Mouse (Mus musculus): Measurements from ENCODE around the gene Nos1. TPM values are rescaled to one million over a fixed set of nuclear protein-coding genes. Genes with fewer than 3 reads are reported as not detected.

Nos1 gene
- polyA plus RNA-seq, 1 experiment from 2014 or later = not detected

DNA sequence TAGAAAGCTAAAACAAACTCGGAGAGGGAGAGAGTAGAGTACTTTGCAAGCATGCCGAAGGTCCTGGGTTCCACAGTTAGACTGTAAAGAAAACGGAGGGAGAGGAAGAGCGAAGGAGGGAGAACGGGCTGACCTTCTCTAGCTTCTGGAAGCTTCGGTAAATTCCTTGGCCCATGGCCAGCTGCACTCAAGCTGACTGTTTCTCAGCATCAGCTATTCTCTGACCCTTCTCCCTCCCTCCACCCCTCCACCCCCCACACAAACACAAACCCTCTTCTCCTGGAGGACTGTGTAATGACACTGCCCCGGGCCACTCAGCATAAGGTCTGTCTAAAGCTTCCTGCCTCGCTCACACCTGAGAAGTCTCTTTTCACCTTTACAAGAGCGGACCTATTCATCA is 183.9 kb downstream of the Nos1 start:
- Histone ChIP-seq H3K9ac (ENCODE audit: low read depth, low read length) (no peak overlapping the region), H3K4me1 (ENCODE audit: control insufficient read depth, insufficient read depth, low read length) (peaks cover 14% of the 10 kb centered on the region), H3K4me2 (peak overlapping the region; percentile 21; the same call in 1 of the 2 replicates), H3K27me3 (ENCODE audit: control insufficient read depth, insufficient read depth, low read length) (0 out of 2 replicates have a peak, but pooled peaks cover 2% of the 10 kb centered on the region), H3K9me3 (replicated peaks; ENCODE audit: control insufficient read depth, low read length) (no peaks in the 10 kb centered on the region), H3K36me3 (ENCODE audit: control insufficient read depth, insufficient read depth, low read length) (no peaks in the 10 kb centered on the region), H3K4me3 (ENCODE audit: low read depth, low read length) (no peak overlapping the region), H3K27ac (ENCODE audit: low read depth, low read length) (no peak overlapping the region)
- no peak for ATAC-seq (replicated peaks; ENCODE audit: insufficient number of reproducible peaks, low FRiP score, low TSS enrichment)
- WGBS (ENCODE audit: insufficient replicate concordance) = 37% methylated on average over 9 of the region's 9 CpGs

DNA sequence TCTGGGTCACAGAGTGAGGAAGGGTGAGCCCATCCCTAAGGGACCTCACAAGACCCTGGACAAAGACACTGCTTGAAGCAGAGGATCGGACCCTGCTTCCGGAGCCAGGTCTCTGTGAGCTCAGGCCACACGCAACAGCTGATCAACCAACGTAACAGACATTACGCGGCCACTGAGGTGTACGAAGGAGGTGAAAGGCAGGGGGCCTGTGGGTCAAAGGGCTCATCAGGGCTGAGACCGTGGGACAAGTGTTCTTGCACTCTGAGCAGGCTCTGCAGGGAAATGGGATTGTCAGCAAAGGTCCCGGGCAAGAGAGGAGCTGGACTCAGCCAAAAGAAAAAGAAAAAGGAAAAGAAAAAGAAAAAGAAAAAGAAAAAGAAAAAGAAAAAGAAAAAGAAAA is 186.1 kb downstream of the Nos1 start:
- no peaks in the 10 kb centered on the region for H3K9me3 ChIP-seq (replicated peaks; ENCODE audit: control insufficient read depth, low read length)
- no peak overlapping the region for H3K4me3 ChIP-seq (ENCODE audit: low read depth, low read length)
- peaks cover 14% of the 10 kb centered on the region for H3K4me1 ChIP-seq (ENCODE audit: control insufficient read depth, insufficient read depth, low read length)
- no peak overlapping the region for H3K27ac ChIP-seq (ENCODE audit: low read depth, low read length)
- no peak overlapping the region for H3K4me2 ChIP-seq
- 70% methylated on average over 9 of the region's 9 CpGs for WGBS (ENCODE audit: insufficient replicate concordance)
- H3K27me3 ChIP-seq (ENCODE audit: control insufficient read depth, insufficient read depth, low read length) = 0 out of 2 replicates have a peak, but pooled peaks cover 2% of the 10 kb centered on the region
- H3K9ac ChIP-seq (ENCODE audit: low read depth, low read length) = no peak overlapping the region
- no peak for ATAC-seq (replicated peaks; ENCODE audit: insufficient number of reproducible peaks, low FRiP score, low TSS enrichment)
- no peaks in the 10 kb centered on the region for H3K36me3 ChIP-seq (ENCODE audit: control insufficient read depth, insufficient read depth, low read length)

DNA sequence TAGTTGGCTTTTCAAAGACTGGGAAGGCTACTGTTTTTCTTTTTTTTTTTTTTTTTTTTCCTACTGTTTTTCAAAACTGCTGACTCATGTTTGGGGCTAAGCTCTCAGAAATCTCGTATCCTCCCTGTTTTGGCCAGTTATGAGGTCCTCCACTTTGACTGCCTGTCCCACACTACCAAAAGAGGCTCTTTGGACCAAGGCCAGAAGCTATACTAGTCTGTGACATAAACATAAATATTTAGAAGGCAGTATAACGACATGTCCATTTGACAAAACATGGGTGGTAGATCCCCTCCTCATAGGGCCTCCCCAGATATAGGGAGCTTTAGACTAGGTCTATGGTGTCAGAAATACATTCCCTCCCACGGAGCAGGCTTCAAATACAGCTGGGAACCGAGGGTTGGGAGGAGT is 186.8 kb downstream of the Nos1 start:
- WGBS (ENCODE audit: insufficient replicate concordance) = 52% methylated on average over 4 of the region's 4 CpGs
- no peak for ATAC-seq (replicated peaks; ENCODE audit: insufficient number of reproducible peaks, low FRiP score, low TSS enrichment)
- H3K4me2 ChIP-seq = no peak overlapping the region
- no peak overlapping the region for H3K4me3 ChIP-seq (ENCODE audit: low read depth, low read length)
- no peak overlapping the region for H3K27ac ChIP-seq (ENCODE audit: low read depth, low read length)
- H3K9me3 ChIP-seq (replicated peaks; ENCODE audit: control insufficient read depth, low read length) = no peaks in the 10 kb centered on the region
- peaks cover 14% of the 10 kb centered on the region for H3K4me1 ChIP-seq (ENCODE audit: control insufficient read depth, insufficient read depth, low read length)
- no peaks in the 10 kb centered on the region for H3K36me3 ChIP-seq (ENCODE audit: control insufficient read depth, insufficient read depth, low read length)
- no peak overlapping the region for H3K9ac ChIP-seq (ENCODE audit: low read depth, low read length)
- 0 out of 2 replicates have a peak, but pooled peaks cover 2% of the 10 kb centered on the region for H3K27me3 ChIP-seq (ENCODE audit: control insufficient read depth, insufficient read depth, low read length)

- Histone ChIP-seq H3K4me2 (no peak overlapping the region), H3K9me3 (replicated peaks; ENCODE audit: control insufficient read depth, low read length) (no peaks in the 10 kb centered on the region), H3K27ac (ENCODE audit: low read depth, low read length) (no peak overlapping the region), H3K9ac (ENCODE audit: low read depth, low read length) (no peak overlapping the region), H3K4me1 (ENCODE audit: control insufficient read depth, insufficient read depth, low read length) (peaks cover 3% of the 10 kb centered on the region), H3K36me3 (ENCODE audit: control insufficient read depth, insufficient read depth, low read length) (no peaks in the 10 kb centered on the region), H3K4me3 (ENCODE audit: low read depth, low read length) (no peak overlapping the region), H3K27me3 (ENCODE audit: control insufficient read depth, insufficient read depth, low read length) (no peaks in the 10 kb centered on the region)
- ATAC-seq (replicated peaks; ENCODE audit: insufficient number of reproducible peaks, low FRiP score, low TSS enrichment) = no peak
- 81% methylated on average over 10 of the region's 10 CpGs for WGBS (ENCODE audit: insufficient replicate concordance)
Observed at GRCm38 (mm10) chr5:117969681-117970427, 189.0 kb downstream of the Nos1 start.

DNA sequence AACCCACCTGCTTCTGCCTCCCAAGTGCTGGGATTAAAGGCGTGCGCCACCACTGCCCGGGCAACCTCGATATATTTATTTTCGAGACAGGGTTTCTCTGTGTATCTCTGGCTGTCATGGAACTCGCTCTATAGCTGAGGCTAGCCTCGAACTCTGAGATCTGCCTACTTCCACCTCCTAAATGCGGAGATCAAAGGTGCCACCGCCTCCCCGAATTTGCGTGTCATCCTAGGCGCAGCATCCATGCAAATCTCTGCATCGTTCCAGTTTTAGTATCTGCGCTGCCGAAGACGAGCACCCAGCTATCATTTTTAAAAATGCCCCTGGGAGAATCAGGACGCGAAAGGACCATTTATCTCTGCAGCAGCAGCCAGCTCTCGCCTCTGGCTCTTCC is 195.4 kb downstream of the Nos1 start:
- Histone ChIP-seq H3K4me1 (ENCODE audit: control insufficient read depth, insufficient read depth, low read length) (peaks cover 9% of the 10 kb centered on the region; the same call in 1 of the 2 replicates), H3K36me3 (ENCODE audit: control insufficient read depth, insufficient read depth, low read length) (0 out of 2 replicates have a peak, but pooled peaks cover 3% of the 10 kb centered on the region), H3K9me3 (replicated peaks; ENCODE audit: control insufficient read depth, low read length) (no peaks in the 10 kb centered on the region), H3K27ac (ENCODE audit: low read depth, low read length) (no peak overlapping the region), H3K4me2 (peak overlapping the region; percentile 85), H3K9ac (ENCODE audit: low read depth, low read length) (0 out of 2 replicates have a peak overlapping the region, but pooled peaks have one; percentile 52), H3K4me3 (ENCODE audit: low read depth, low read length) (peak overlapping the region; percentile 96), H3K27me3 (ENCODE audit: control insufficient read depth, insufficient read depth, low read length) (no peaks in the 10 kb centered on the region)
- WGBS (ENCODE audit: insufficient replicate concordance) = 22% methylated on average over 19 of the region's 19 CpGs
- no peak for ATAC-seq (replicated peaks; ENCODE audit: insufficient number of reproducible peaks, low FRiP score, low TSS enrichment)

DNA sequence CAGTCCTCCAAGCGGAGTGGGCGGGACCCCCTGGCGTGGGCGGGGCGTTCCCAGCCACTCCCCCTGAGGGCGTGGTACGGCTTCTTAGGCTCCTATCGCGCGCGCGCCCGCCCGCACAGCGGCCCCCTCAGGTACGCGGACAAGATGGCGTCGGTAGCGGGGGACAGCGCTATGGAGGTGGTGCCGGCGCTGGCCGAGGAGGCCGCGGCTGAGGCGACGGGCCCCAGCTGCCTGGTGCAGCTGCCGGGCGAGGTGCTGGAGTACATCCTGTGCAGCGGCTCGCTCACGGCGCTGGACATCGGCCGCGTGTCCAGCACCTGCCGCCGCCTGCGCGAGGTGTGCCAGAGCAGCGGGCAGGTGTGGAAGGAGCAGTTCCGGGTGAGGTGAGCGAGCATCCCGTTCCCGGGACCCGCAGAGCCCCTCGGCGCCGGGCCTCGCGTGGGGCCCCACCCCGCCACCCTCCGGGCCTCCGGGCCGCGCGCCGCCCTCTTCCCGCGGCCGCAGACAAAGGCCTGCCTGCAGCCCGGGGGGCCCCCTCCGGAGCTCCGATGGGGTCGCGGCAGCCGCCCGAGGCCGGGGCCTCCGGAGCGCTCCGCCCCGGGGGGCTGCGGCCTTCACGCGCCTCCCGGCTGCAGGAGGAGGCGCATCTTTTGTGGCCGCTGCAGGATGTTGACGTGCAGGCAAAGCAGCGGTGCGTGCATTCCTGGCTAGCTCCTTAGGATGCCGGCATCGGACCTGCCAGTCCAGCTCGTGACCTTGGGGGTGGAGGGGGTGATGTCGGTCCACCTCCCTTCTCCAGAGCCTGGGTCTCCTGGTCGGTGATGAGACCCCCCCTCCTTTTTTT is 196.0 kb downstream of the Nos1 start, which contains the start of gene Fbxo21:
Fbxo21 (plus strand) TSS at position 74 of the 844 bp plus-strand sequence.
- Histone ChIP-seq H3K27me3 (ENCODE audit: control insufficient read depth, insufficient read depth, low read length) (no peaks in the 10 kb centered on the region), H3K9me3 (replicated peaks; ENCODE audit: control insufficient read depth, low read length) (no peaks in the 10 kb centered on the region), H3K4me3 (ENCODE audit: low read depth, low read length) (peak within 1 kb of the TSS; percentile 96), H3K4me1 (ENCODE audit: control insufficient read depth, insufficient read depth, low read length) (peaks cover 9% of the 10 kb centered on the region; the same call in 1 of the 2 replicates), H3K9ac (ENCODE audit: low read depth, low read length) (peak within 1 kb of the TSS; percentile 96), H3K36me3 (ENCODE audit: control insufficient read depth, insufficient read depth, low read length) (0 out of 2 replicates have a peak, but pooled peaks cover 3% of the 10 kb centered on the region), H3K27ac (ENCODE audit: low read depth, low read length) (peak within 1 kb of the TSS; percentile 74), H3K4me2 (peak within 1 kb of the TSS; percentile 85)
- peak; percentile 89 for ATAC-seq (replicated peaks; ENCODE audit: insufficient number of reproducible peaks, low FRiP score, low TSS enrichment)
- WGBS (ENCODE audit: insufficient replicate concordance) = under 1% methylated on average over 86 of the region's 88 CpGs

DNA sequence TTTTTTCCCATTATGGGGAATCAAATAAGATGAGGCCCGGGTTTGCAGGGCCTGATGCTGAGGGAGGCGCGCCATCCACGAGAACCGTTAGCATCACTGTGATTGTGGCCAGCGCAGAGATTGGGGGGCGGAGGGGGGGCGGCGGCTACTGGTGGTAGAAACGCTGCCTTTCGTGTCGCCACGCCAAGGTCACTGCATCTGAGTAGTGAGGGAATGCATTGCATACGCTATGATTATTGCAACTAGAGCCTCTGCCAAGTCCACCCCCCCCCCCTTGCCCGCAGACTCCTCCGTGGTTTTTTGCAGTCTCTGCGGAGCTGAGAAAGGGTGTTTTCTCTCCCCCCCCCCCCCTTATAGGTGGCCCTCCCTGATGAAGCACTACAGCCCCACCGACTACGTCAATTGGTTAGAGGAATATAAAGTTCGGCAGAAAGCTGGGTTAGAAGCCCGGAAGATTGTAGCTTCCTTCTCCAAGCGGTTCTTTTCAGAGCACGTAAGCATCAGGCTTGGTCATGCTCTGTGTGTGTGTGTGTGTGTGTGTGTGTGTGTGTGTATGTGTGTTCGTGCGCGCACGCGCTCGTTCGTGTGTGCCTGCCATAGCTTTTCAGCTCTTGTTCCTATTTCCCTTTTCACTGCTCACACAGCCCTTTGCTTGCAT is 196.8 kb downstream of the Nos1 start:
- peaks cover 9% of the 10 kb centered on the region; the same call in 1 of the 2 replicates for H3K4me1 ChIP-seq (ENCODE audit: control insufficient read depth, insufficient read depth, low read length)
- H3K27ac ChIP-seq (ENCODE audit: low read depth, low read length) = no peak overlapping the region
- H3K9ac ChIP-seq (ENCODE audit: low read depth, low read length) = peak overlapping the region; percentile 96
- H3K4me2 ChIP-seq = peak overlapping the region; percentile 85
- peak overlapping the region; percentile 96 for H3K4me3 ChIP-seq (ENCODE audit: low read depth, low read length)
- no peaks in the 10 kb centered on the region for H3K9me3 ChIP-seq (replicated peaks; ENCODE audit: control insufficient read depth, low read length)
- H3K27me3 ChIP-seq (ENCODE audit: control insufficient read depth, insufficient read depth, low read length) = no peaks in the 10 kb centered on the region
- 26% methylated on average over 29 of the region's 30 CpGs for WGBS (ENCODE audit: insufficient replicate concordance)
- ATAC-seq (replicated peaks; ENCODE audit: insufficient number of reproducible peaks, low FRiP score, low TSS enrichment) = no peak
- 0 out of 2 replicates have a peak, but pooled peaks cover 5% of the 10 kb centered on the region for H3K36me3 ChIP-seq (ENCODE audit: control insufficient read depth, insufficient read depth, low read length)

- Histone ChIP-seq H3K4me1 (ENCODE audit: control insufficient read depth, insufficient read depth, low read length) (peaks cover 9% of the 10 kb centered on the region; the same call in 1 of the 2 replicates), H3K27me3 (ENCODE audit: control insufficient read depth, insufficient read depth, low read length) (no peaks in the 10 kb centered on the region), H3K9me3 (replicated peaks; ENCODE audit: control insufficient read depth, low read length) (no peaks in the 10 kb centered on the region), H3K4me2 (peak overlapping the region; percentile 85), H3K4me3 (ENCODE audit: low read depth, low read length) (peak overlapping the region; percentile 96), H3K9ac (ENCODE audit: low read depth, low read length) (peak overlapping the region; percentile 52; the same call in 1 of the 2 replicates), H3K36me3 (ENCODE audit: control insufficient read depth, insufficient read depth, low read length) (0 out of 2 replicates have a peak, but pooled peaks cover 9% of the 10 kb centered on the region), H3K27ac (ENCODE audit: low read depth, low read length) (no peak overlapping the region)
- WGBS (ENCODE audit: insufficient replicate concordance) = 66% methylated on average over 17 of the region's 17 CpGs
- no peak for ATAC-seq (replicated peaks; ENCODE audit: insufficient number of reproducible peaks, low FRiP score, low TSS enrichment)
Observed at GRCm38 (mm10) chr5:117978159-117978697, 197.4 kb downstream of the Nos1 start.
